Mouse (Mus musculus) neural tube, embryonic 12.5 days (tissue): ENCODE results near the gene Kif2c. TPM values are rescaled to one million over a fixed set of nuclear protein-coding genes. Genes with fewer than 3 reads are reported as not detected.

Source experiments
- ATAC-seq: fragments of 200-750 bp; cut with Nextera tagmentation; 2 replicates; pipeline ENCODE4 v1.8.0; 2017; ENCODE audit warnings: low read depth, mild to moderate bottlenecking, moderate TSS enrichment, moderate library complexity; ENCODE audit not compliant: low FRiP score
- H3K27ac ChIP-seq: fragments of 300-500 bp; sonication (generic); 2 replicates; pipeline ENCODE4 v1.5.1; 2016
- H3K27me3 ChIP-seq: fragments of 300-500 bp; sonication (generic); replicated peaks from 2 replicates; pipeline ENCODE4 v1.6.1; 2016; ENCODE audit warnings: mild to moderate bottlenecking
- H3K36me3 ChIP-seq: fragments of 300-500 bp; sonication (generic); 2 replicates; pipeline ENCODE4 v1.6.1; 2016; ENCODE audit warnings: mild to moderate bottlenecking
- H3K4me1 ChIP-seq: fragments of 300-500 bp; sonication (generic); 2 replicates; pipeline ENCODE4 v1.6.1; 2016
- H3K4me2 ChIP-seq: fragments of 300-500 bp; sonication (generic); replicated peaks from 2 replicates; pipeline ENCODE4 v1.6.1; 2016; ENCODE audit warnings: mild to moderate bottlenecking
- H3K4me3 ChIP-seq: fragments of 300-500 bp; sonication (generic); 2 replicates; pipeline ENCODE4 v1.5.1; 2016
- H3K9ac ChIP-seq: fragments of 300-500 bp; sonication (generic); 2 replicates; pipeline ENCODE4 v1.6.1; 2016; ENCODE audit warnings: mild to moderate bottlenecking
- H3K9me3 ChIP-seq: fragments of 300-500 bp; sonication (generic); 2 replicates; pipeline ENCODE4 v1.6.1; 2016; ENCODE audit warnings: mild to moderate bottlenecking
- WGBS: fragments of 180-500 bp; shearing (Covaris S2); methylation state at CpG from one replicate; pipeline ENCODE4 v1.1.7; 2016; 5-methylcytosine and 5-hydroxymethylcytosine counted together
- microRNA-seq: library from miRNA; unstranded; fragments of <30 nt; microRNA quantifications from one replicate; pipeline ENCODE4, GENCODE M21; 2017
- polyA plus RNA-seq: library from polyadenylated mRNA; unstranded; fragments of >200 nt; fragmentation: Nextera tagmentation; extraction: Ambion mirVana; gene quantifications from 2 replicates; pipeline ENCODE4 v1.2.1, GENCODE M21; 2016

Kif2c gene
- polyA plus RNA-seq, 1 experiment from 2014 or later: 57.6 TPM

- peak overlapping the region; percentile 63 for H3K4me3 ChIP-seq
- peak overlapping the region; percentile 71 for H3K9ac ChIP-seq
- ATAC-seq: peak; percentile 91
- H3K9me3 ChIP-seq: no peaks in the 10 kb centered on the region
- H3K4me1 ChIP-seq: peaks cover 16% of the 10 kb centered on the region
- H3K27ac ChIP-seq: peak overlapping the region; percentile 83
- H3K27me3 ChIP-seq: no peaks in the 10 kb centered on the region
- H3K36me3 ChIP-seq: no peaks in the 10 kb centered on the region
- under 1% methylated on average over 69 of the region's 69 CpGs for WGBS
- peak overlapping the region; percentile 99 for H3K4me2 ChIP-seq
Measured at GRCm38 (mm10) chr4:117120445-117121414, 61.7 kb downstream of the Kif2c start.

- Histone ChIP-seq H3K36me3 (no peaks in the 10 kb centered on the region), H3K4me3 (peak overlapping the region; percentile 63), H3K27me3 (no peaks in the 10 kb centered on the region), H3K27ac (peak overlapping the region; percentile 83), H3K9ac (peak overlapping the region; percentile 71), H3K4me2 (peak overlapping the region; percentile 99), H3K9me3 (no peaks in the 10 kb centered on the region), H3K4me1 (peaks cover 9% of the 10 kb centered on the region)
- ATAC-seq: peak; percentile 31; the same call in 1 of the 2 replicates
- WGBS: 7% methylated on average over 10 of the region's 10 CpGs
Measured at GRCm38 (mm10) chr4:117120052-117120444, 62.4 kb downstream of the Kif2c start.

GRCm38 (mm10) chr4:117119636-117120035, 62.8 kb downstream of the Kif2c start:
- H3K4me1 ChIP-seq: peaks cover 5% of the 10 kb centered on the region

GRCm38 (mm10) chr4:117117931-117118330, 64.5 kb downstream of the Kif2c start:
- ATAC-seq: no peak
- H3K27ac ChIP-seq: no peak overlapping the region
- H3K4me1 ChIP-seq: peaks cover 3% of the 10 kb centered on the region
- H3K9me3 ChIP-seq: no peaks in the 10 kb centered on the region
- peaks cover 14% of the 10 kb centered on the region for H3K36me3 ChIP-seq
- H3K27me3 ChIP-seq: no peaks in the 10 kb centered on the region
- WGBS: 92% methylated on average over 7 of the region's 7 CpGs
- H3K4me2 ChIP-seq: no peak overlapping the region
- no peak overlapping the region for H3K9ac ChIP-seq
- no peak overlapping the region for H3K4me3 ChIP-seq

More at GRCm38 (mm10) chr4:117119636-117120035, 62.8 kb downstream of the Kif2c start:
- Histone ChIP-seq H3K9ac (peak overlapping the region; percentile 71), H3K9me3 (no peaks in the 10 kb centered on the region), H3K36me3 (peaks cover 3% of the 10 kb centered on the region; the same call in 1 of the 2 replicates), H3K4me3 (peak overlapping the region; percentile 63), H3K4me2 (peak overlapping the region; percentile 99), H3K27me3 (no peaks in the 10 kb centered on the region), H3K27ac (peak overlapping the region; percentile 83)
- WGBS: 79% methylated on average over 5 of the region's 5 CpGs
- no peak for ATAC-seq

- Histone ChIP-seq H3K27ac (no peak overlapping the region), H3K4me3 (no peak overlapping the region), H3K27me3 (no peaks in the 10 kb centered on the region), H3K4me2 (no peak overlapping the region), H3K9me3 (no peaks in the 10 kb centered on the region), H3K4me1 (no peaks in the 10 kb centered on the region), H3K9ac (no peak overlapping the region), H3K36me3 (peaks cover 25% of the 10 kb centered on the region)
- 85% methylated on average over 5 of the region's 5 CpGs for WGBS
- ATAC-seq: no peak
Measured at GRCm38 (mm10) chr4:117115592-117115991, 66.8 kb downstream of the Kif2c start.

- H3K9ac ChIP-seq: no peak overlapping the region
- WGBS: 90% methylated on average over 1 of the region's 1 CpGs
- H3K9me3 ChIP-seq: no peaks in the 10 kb centered on the region
- ATAC-seq: no peak
- H3K27ac ChIP-seq: no peak overlapping the region
- H3K27me3 ChIP-seq: no peaks in the 10 kb centered on the region
- H3K4me3 ChIP-seq: no peak overlapping the region
- peaks cover 48% of the 10 kb centered on the region for H3K36me3 ChIP-seq
- H3K4me1 ChIP-seq: no peaks in the 10 kb centered on the region
- no peak overlapping the region for H3K4me2 ChIP-seq
Measured at GRCm38 (mm10) chr4:117113237-117113636, 69.2 kb downstream of the Kif2c start.

GRCm38 (mm10) chr4:117110985-117111384, 71.5 kb downstream of the Kif2c start:
- H3K4me1 ChIP-seq: no peaks in the 10 kb centered on the region
- no peak overlapping the region for H3K27ac ChIP-seq
- no peak overlapping the region for H3K4me2 ChIP-seq
- 95% methylated on average over 11 of the region's 11 CpGs for WGBS
- H3K27me3 ChIP-seq: no peaks in the 10 kb centered on the region
- H3K36me3 ChIP-seq: peaks cover 51% of the 10 kb centered on the region
- no peak for ATAC-seq
- no peak overlapping the region for H3K4me3 ChIP-seq
- no peaks in the 10 kb centered on the region for H3K9me3 ChIP-seq
- no peak overlapping the region for H3K9ac ChIP-seq

GRCm38 (mm10) chr4:117110249-117110648, 72.2 kb downstream of the Kif2c start:
- Histone ChIP-seq H3K36me3 (peaks cover 51% of the 10 kb centered on the region), H3K27me3 (no peaks in the 10 kb centered on the region), H3K9ac (no peak overlapping the region), H3K4me3 (no peak overlapping the region), H3K9me3 (no peaks in the 10 kb centered on the region), H3K27ac (no peak overlapping the region), H3K4me1 (no peaks in the 10 kb centered on the region), H3K4me2 (no peak overlapping the region)
- ATAC-seq: no peak
- WGBS: 94% methylated on average over 13 of the region's 13 CpGs

Small RNA genes lying within 50 kb of the gene (microRNA-seq; reads per million reads assigned to microRNA genes)
- gene Gm22398: not detected

Other genes starting within 250 kb of the Kif2c start
- 84.7 and 93.0 TPM in 2 replicates for gene Urod, start 188.2 kb downstream of the Kif2c start, polyA plus RNA-seq
- 23.8 and 24.0 TPM in 2 replicates for gene Hectd3, start 187.3 kb downstream of the Kif2c start, polyA plus RNA-seq
- gene Eif2b3, start 163.2 kb downstream of the Kif2c start, polyA plus RNA-seq: 45.4 and 48.6 TPM in 2 replicates
- gene Ptch2, start 86.6 kb downstream of the Kif2c start, polyA plus RNA-seq: 5.2 and 6.0 TPM in 2 replicates
- gene Btbd19, start 56.9 kb downstream of the Kif2c start, polyA plus RNA-seq: 3.6 and 4.6 TPM in 2 replicates
- gene Tctex1d4, start 55.8 kb downstream of the Kif2c start, polyA plus RNA-seq: not detected in 2 replicates
- gene Plk3, start 48.7 kb downstream of the Kif2c start, polyA plus RNA-seq: 39.3 and 41.4 TPM in 2 replicates
- gene Rps8, start 26.4 kb downstream of the Kif2c start, polyA plus RNA-seq: 554 and 578 TPM in 2 replicates
- gene Tmem53, start 69.3 kb upstream of the Kif2c start, polyA plus RNA-seq: 7.0 and 8.0 TPM in 2 replicates
- 0.28 and 0.85 TPM in 2 replicates for gene Armh1, start 69.5 kb upstream of the Kif2c start, polyA plus RNA-seq